Comparison of ENCODE assay signal across 9 mouse cellular contexts in the genomic region with DNA sequence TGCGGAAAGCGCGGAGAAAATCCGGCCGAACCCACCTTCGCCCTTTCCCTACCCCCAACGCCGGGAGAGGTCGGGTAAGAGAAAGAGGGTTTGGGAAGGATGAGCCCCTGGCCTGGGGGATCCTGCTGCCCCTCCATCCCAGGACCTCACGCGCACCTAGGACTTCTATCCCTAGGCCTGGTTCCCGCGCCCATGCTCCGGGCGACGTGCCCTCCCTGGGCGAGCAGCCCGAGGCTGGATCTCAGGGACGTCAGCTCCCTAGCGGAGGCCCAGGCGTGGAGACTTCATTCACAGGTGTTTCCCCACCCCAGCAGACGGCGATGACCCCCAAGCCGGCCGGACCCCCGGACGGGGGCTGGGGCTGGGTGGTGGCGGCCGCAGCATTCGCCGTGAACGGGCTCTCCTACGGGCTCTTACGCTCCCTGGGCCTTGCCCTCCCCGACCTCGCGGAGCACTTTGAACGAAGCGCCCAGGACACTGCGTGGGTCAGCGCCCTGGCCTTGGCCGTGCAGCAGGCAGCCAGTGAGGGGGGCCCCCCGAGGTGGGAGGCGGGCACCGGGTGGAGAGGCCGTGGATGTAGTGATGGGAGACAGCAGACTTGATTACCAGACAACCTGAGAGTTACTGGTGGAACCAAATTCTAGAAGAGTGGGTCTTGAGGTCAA. TPM values are rescaled to one million over a fixed set of nuclear protein-coding genes. Genes with fewer than 3 reads are reported as not detected.
DNase-seq lines count a peak whose midpoint lies in the region; ATAC-seq and TF ChIP-seq lines count a peak whose summit lies in the region.
"Had no signal": no experiment of that assay in that cellular context is flagged by ENCODE, and none has a peak within 500 bp of the region (broad histone marks: within the 10 kb centered on the region; RNA-seq: fewer than 3 reads in every experiment).

No protein-coding gene starts in this region.

- H3K9ac ChIP-seq in hindbrain, embryonic 11.5 days (ENCODE audit: low read depth, low read length) = peak overlapping the region; percentile 25; the same call in 1 of the 2 replicates
- peak overlapping the region; percentile 62 for H3K9ac ChIP-seq in limb, embryonic 13.5 days

- peak overlapping the region; percentile 47 for H3K4me3 ChIP-seq in cortical plate, adult 2 months (ENCODE audit: insufficient read depth, low read length)
- peak overlapping the region; percentile 23 for H3K4me3 ChIP-seq in hindbrain, embryonic 11.5 days (ENCODE audit: low read depth, low read length)
- peak overlapping the region; percentile 41 for H3K4me3 ChIP-seq in limb, embryonic 13.5 days
- peak overlapping the region; percentile 63 for H3K4me3 ChIP-seq in small intestine, adult 2 months (ENCODE audit: low read depth, low read length)
- H3K4me3 ChIP-seq: megakaryocyte, embryonic 14.5 days had no signal

- WGBS in hindbrain, embryonic 11.5 days = under 1% methylated on average over 46 of the region's 46 CpGs
- WGBS in limb, embryonic 13.5 days = 2% methylated on average over 45 of the region's 46 CpGs
- 2% methylated on average over 46 of the region's 46 CpGs for WGBS in small intestine, adult 2 months

- H3K9me3 ChIP-seq in hindbrain, embryonic 11.5 days (ENCODE audit: control insufficient read depth, low read length) = no peaks in the 10 kb centered on the region
- H3K9me3 ChIP-seq in limb, embryonic 13.5 days = no peaks in the 10 kb centered on the region
- H3K9me3 ChIP-seq: megakaryocyte, embryonic 14.5 days had no signal

- peak; percentile 30 for DNase-seq in retina, postnatal 1 day
- DNase-seq in retina, embryonic 14.5 days (ENCODE audit: low spot score) = no peak
- DNase-seq in hindbrain, embryonic 11.5 days (ENCODE audit: low spot score) = peak; percentile 48
- DNase-seq in spleen, postnatal 4 days (ENCODE audit: low spot score in 2 of 2) = no peak
- DNase-seq in ovary, postnatal 14 days (ENCODE audit: low spot score) = no peak

- H3K27me3 ChIP-seq in hindbrain, embryonic 11.5 days (ENCODE audit: control insufficient read depth, insufficient read depth, low read length) = peaks cover 43% of the 10 kb centered on the region
- H3K27me3 ChIP-seq in limb, embryonic 13.5 days = peaks cover 64% of the 10 kb centered on the region
- H3K27me3 ChIP-seq in small intestine, adult 2 months (ENCODE audit: control insufficient read depth, insufficient read depth, low read length) = no peaks in the 10 kb centered on the region

- peak; percentile 40; the same call in 1 of the 2 replicates for ATAC-seq in hindbrain, embryonic 11.5 days (ENCODE audit: low FRiP score)
- 0 out of 2 replicates have a peak, but pooled peaks have one; percentile 11 for ATAC-seq in limb, embryonic 13.5 days (ENCODE audit: low FRiP score, low read depth)

- H3K4me2 ChIP-seq in hindbrain, embryonic 11.5 days (replicated peaks; ENCODE audit: low read depth, low read length) = peak overlapping the region; percentile 49
- peak overlapping the region; percentile 71 for H3K4me2 ChIP-seq in limb, embryonic 13.5 days (replicated peaks)

- H3K36me3 ChIP-seq in hindbrain, embryonic 11.5 days (ENCODE audit: control insufficient read depth, insufficient read depth, low read length) = no peaks in the 10 kb centered on the region
- no peaks in the 10 kb centered on the region for H3K36me3 ChIP-seq in limb, embryonic 13.5 days
- no peaks in the 10 kb centered on the region for H3K36me3 ChIP-seq in small intestine, adult 2 months (ENCODE audit: control insufficient read depth, insufficient read depth, low read length)

- TF ChIP-seq CTCF in cortical plate, adult 2 months (IDR thresholded peaks at IDR 0.05; ENCODE audit: extremely low read depth, insufficient read depth, low read length) = no peak
- no peak for TF ChIP-seq CTCF in small intestine, adult 2 months (IDR thresholded peaks at IDR 0.05; ENCODE audit: extremely low read depth, insufficient read length, insufficient replicate concordance, low read depth, low read length)

- TF ChIP-seq POLR2A in cortical plate, adult 2 months (IDR thresholded peaks at IDR 0.05; ENCODE audit: extremely low read depth, insufficient read depth, low read length) = 0 out of 2 replicates have a peak, but pooled peaks have one; percentile 3
- no peak for TF ChIP-seq POLR2A in small intestine, adult 2 months (IDR thresholded peaks at IDR 0.05; ENCODE audit: low read depth, low read length)

- H3K4me1 ChIP-seq in cortical plate, adult 2 months (ENCODE audit: control insufficient read depth, insufficient read depth, low read length) = no peaks in the 10 kb centered on the region; the same call in 1 of the 2 replicates
- peaks cover 8% of the 10 kb centered on the region; the same call in 1 of the 2 replicates for H3K4me1 ChIP-seq in hindbrain, embryonic 11.5 days (replicated peaks; ENCODE audit: control insufficient read depth, insufficient read depth, low read length)
- H3K4me1 ChIP-seq in limb, embryonic 13.5 days = peaks cover 32% of the 10 kb centered on the region
- peaks cover 25% of the 10 kb centered on the region for H3K4me1 ChIP-seq in small intestine, adult 2 months (ENCODE audit: control insufficient read depth, insufficient read depth, insufficient read length, low read length)

- no peak overlapping the region for H3K27ac ChIP-seq in cortical plate, adult 2 months (ENCODE audit: insufficient read depth, low read length)
- no peak overlapping the region for H3K27ac ChIP-seq in hindbrain, embryonic 11.5 days (ENCODE audit: low read depth, low read length)
- H3K27ac ChIP-seq in limb, embryonic 13.5 days = no peak overlapping the region
- no peak overlapping the region for H3K27ac ChIP-seq in small intestine, adult 2 months (ENCODE audit: insufficient read depth, low read depth, low read length)

RNA-seq across cellular contexts. Expression of a gene that starts 1.8 kb away (rescaled TPM):
- polyA plus RNA-seq in cortical plate, adult 2 months (2012; rRNA removed) = 57.4 and 62.1 TPM in 2 replicates
- polyA plus RNA-seq in hindbrain, embryonic 11.5 days (2014; fragmentation: Nextera tagmentation; extraction: Ambion mirVana) = 0.40 and 0.51 TPM in 2 replicates
- polyA plus RNA-seq in limb, embryonic 13.5 days (2015; fragmentation: Nextera tagmentation; extraction: Ambion mirVana) = 1.5 and 1.7 TPM in 2 replicates
- 6.6 and 12.7 TPM in 2 replicates for polyA plus RNA-seq in small intestine, adult 2 months (2012; rRNA removed)

RNA-seq across cellular contexts. Expression of a gene that starts 6.5 kb away (rescaled TPM):
- polyA plus RNA-seq in cortical plate, adult 2 months (2012; rRNA removed) = 6.2 and 6.3 TPM in 2 replicates
- polyA plus RNA-seq in hindbrain, embryonic 11.5 days (2014; fragmentation: Nextera tagmentation; extraction: Ambion mirVana) = 10.9 and 14.3 TPM in 2 replicates
- 10.9 and 11.5 TPM in 2 replicates for polyA plus RNA-seq in limb, embryonic 13.5 days (2015; fragmentation: Nextera tagmentation; extraction: Ambion mirVana)
- polyA plus RNA-seq in small intestine, adult 2 months (2012; rRNA removed) = 3.2 and 4.7 TPM in 2 replicates

RNA-seq across cellular contexts. Expression of a gene that starts 15.3 kb away (rescaled TPM):
- polyA plus RNA-seq in cortical plate, adult 2 months (2012; rRNA removed) = 1.2 and 1.4 TPM in 2 replicates
- polyA plus RNA-seq in hindbrain, embryonic 11.5 days (2014; fragmentation: Nextera tagmentation; extraction: Ambion mirVana) = 5.0 and 5.9 TPM in 2 replicates
- polyA plus RNA-seq in limb, embryonic 13.5 days (2015; fragmentation: Nextera tagmentation; extraction: Ambion mirVana) = 10.0 and 10.3 TPM in 2 replicates
- polyA plus RNA-seq in small intestine, adult 2 months (2012; rRNA removed) = 0.98 and 2.2 TPM in 2 replicates

RNA-seq across cellular contexts. Expression of a gene that starts 23.4 kb away (rescaled TPM):
- 65.5 and 68.4 TPM in 2 replicates for polyA plus RNA-seq in cortical plate, adult 2 months (2012; rRNA removed)
- 229 and 230 TPM in 2 replicates for polyA plus RNA-seq in hindbrain, embryonic 11.5 days (2014; fragmentation: Nextera tagmentation; extraction: Ambion mirVana)
- polyA plus RNA-seq in limb, embryonic 13.5 days (2015; fragmentation: Nextera tagmentation; extraction: Ambion mirVana) = 203 and 209 TPM in 2 replicates
- 25.2 and 45.3 TPM in 2 replicates for polyA plus RNA-seq in small intestine, adult 2 months (2012; rRNA removed)

RNA-seq across cellular contexts. Expression of a gene that starts 25.3 kb away (rescaled TPM):
- polyA plus RNA-seq in cortical plate, adult 2 months (2012; rRNA removed) = 10.0 and 10.4 TPM in 2 replicates
- 10.2 and 11.6 TPM in 2 replicates for polyA plus RNA-seq in hindbrain, embryonic 11.5 days (2014; fragmentation: Nextera tagmentation; extraction: Ambion mirVana)
- polyA plus RNA-seq in limb, embryonic 13.5 days (2015; fragmentation: Nextera tagmentation; extraction: Ambion mirVana) = 11.6 and 12.1 TPM in 2 replicates
- polyA plus RNA-seq in small intestine, adult 2 months (2012; rRNA removed) = 2.6 and 4.4 TPM in 2 replicates

Comparison
In these comparisons a context has a peak if more than half of its experiments do, and no peak if none do; other contexts are left out.
1. DNase-seq: peak in retina, postnatal 1 day (single experiment) and hindbrain, embryonic 11.5 days (single experiment); none in retina, embryonic 14.5 days (single experiment), spleen, postnatal 4 days (0 of 2) and ovary, postnatal 14 days (single experiment).
2. Peak in every context shown above with its lines, with median percentiles within 50 percentile points of each other: H3K4me3 ChIP-seq.